Mouse (Mus musculus): ENCODE results near the gene Casp9. TPM values are rescaled to one million over a fixed set of nuclear protein-coding genes. Genes with fewer than 3 reads are reported as not detected.
"Not testable (repeated sequence)": the region's sequence is repeated elsewhere in the genome, so short reads cannot be mapped to it uniquely, and the experiment has no call there.

Gene Casp9
- polyA plus RNA-seq, 1 experiment = 21.6 TPM

GRCm38 (mm10) chr4:141771823-141772222 is 21.6 kb upstream of the Casp9 start:
- H3K4me1 ChIP-seq (ENCODE audit: control insufficient read depth, insufficient read depth, low read length) = 0 out of 2 replicates have a peak, but pooled peaks cover 2% of the 10 kb centered on the region
- no peak for TF ChIP-seq CTCF (IDR thresholded peaks at IDR 0.05; ENCODE audit: extremely low read depth, insufficient read depth, low read length)
- TF ChIP-seq POLR2A (IDR thresholded peaks at IDR 0.05; ENCODE audit: extremely low read depth, insufficient read depth, low read length) = no peak
- no peak overlapping the region for H3K27ac ChIP-seq (ENCODE audit: insufficient read depth, low read length)
- H3K4me3 ChIP-seq (ENCODE audit: insufficient read depth, low read length) = no peak overlapping the region

GRCm38 (mm10) chr4:141773019-141773418 is 20.4 kb upstream of the Casp9 start:
- H3K27ac ChIP-seq (ENCODE audit: insufficient read depth, low read length); H3K4me3 ChIP-seq (ENCODE audit: insufficient read depth, low read length); H3K4me1 ChIP-seq (ENCODE audit: control insufficient read depth, insufficient read depth, low read length): not testable (repeated sequence)

- no peak overlapping the region for H3K4me3 ChIP-seq (ENCODE audit: insufficient read depth, low read length)
- H3K4me1 ChIP-seq (ENCODE audit: control insufficient read depth, insufficient read depth, low read length) = peaks cover 8% of the 10 kb centered on the region
- H3K27ac ChIP-seq (ENCODE audit: insufficient read depth, low read length) = peak overlapping the region; percentile 68; the same call in 1 of the 2 replicates
- TF ChIP-seq CTCF (IDR thresholded peaks at IDR 0.05; ENCODE audit: extremely low read depth, insufficient read depth, low read length) = no peak
- TF ChIP-seq POLR2A (IDR thresholded peaks at IDR 0.05; ENCODE audit: extremely low read depth, insufficient read depth, low read length) = no peak
Measured at GRCm38 (mm10) chr4:141779828-141780227, 13.6 kb upstream of the Casp9 start.

GRCm38 (mm10) chr4:141781201-141781985 is 12.0 kb upstream of the Casp9 start:
- no peak overlapping the region for H3K4me3 ChIP-seq (ENCODE audit: insufficient read depth, low read length)
- TF ChIP-seq CTCF (IDR thresholded peaks at IDR 0.05; ENCODE audit: extremely low read depth, insufficient read depth, low read length) = no peak
- no peak for TF ChIP-seq POLR2A (IDR thresholded peaks at IDR 0.05; ENCODE audit: extremely low read depth, insufficient read depth, low read length)
- H3K4me1 ChIP-seq (ENCODE audit: control insufficient read depth, insufficient read depth, low read length) = peaks cover 11% of the 10 kb centered on the region
- no peak overlapping the region for H3K27ac ChIP-seq (ENCODE audit: insufficient read depth, low read length)

GRCm38 (mm10) chr4:141784835-141785234 is 8.6 kb upstream of the Casp9 start:
- Histone ChIP-seq H3K27ac (ENCODE audit: insufficient read depth, low read length) (no peak overlapping the region), H3K4me3 (ENCODE audit: insufficient read depth, low read length) (no peak overlapping the region), H3K4me1 (ENCODE audit: control insufficient read depth, insufficient read depth, low read length) (peaks cover 8% of the 10 kb centered on the region)
- TF ChIP-seq POLR2A (IDR thresholded peaks at IDR 0.05; ENCODE audit: extremely low read depth, insufficient read depth, low read length) (no peak), CTCF (IDR thresholded peaks at IDR 0.05; ENCODE audit: extremely low read depth, insufficient read depth, low read length) (no peak; the same call in 1 of the 2 replicates)

GRCm38 (mm10) chr4:141786141-141786540 is 7.3 kb upstream of the Casp9 start:
- no peak overlapping the region for H3K4me3 ChIP-seq (ENCODE audit: insufficient read depth, low read length)
- no peak for TF ChIP-seq CTCF (IDR thresholded peaks at IDR 0.05; ENCODE audit: extremely low read depth, insufficient read depth, low read length)
- TF ChIP-seq POLR2A (IDR thresholded peaks at IDR 0.05; ENCODE audit: extremely low read depth, insufficient read depth, low read length) = no peak
- no peak overlapping the region for H3K27ac ChIP-seq (ENCODE audit: insufficient read depth, low read length)
- peaks cover 6% of the 10 kb centered on the region for H3K4me1 ChIP-seq (ENCODE audit: control insufficient read depth, insufficient read depth, low read length)

GRCm38 (mm10) chr4:141787046-141787445 is 6.4 kb upstream of the Casp9 start:
- Histone ChIP-seq H3K27ac (ENCODE audit: insufficient read depth, low read length) (no peak overlapping the region), H3K4me1 (ENCODE audit: control insufficient read depth, insufficient read depth, low read length) (peaks cover 4% of the 10 kb centered on the region), H3K4me3 (ENCODE audit: insufficient read depth, low read length) (no peak overlapping the region)
- TF ChIP-seq CTCF (IDR thresholded peaks at IDR 0.05; ENCODE audit: extremely low read depth, insufficient read depth, low read length) = no peak
- TF ChIP-seq POLR2A (IDR thresholded peaks at IDR 0.05; ENCODE audit: extremely low read depth, insufficient read depth, low read length) = no peak

GRCm38 (mm10) chr4:141787462-141787861 is 6.0 kb upstream of the Casp9 start:
- Histone ChIP-seq H3K27ac (ENCODE audit: insufficient read depth, low read length) (no peak overlapping the region), H3K4me3 (ENCODE audit: insufficient read depth, low read length) (no peak overlapping the region), H3K4me1 (ENCODE audit: control insufficient read depth, insufficient read depth, low read length) (peaks cover 4% of the 10 kb centered on the region)
- no peak for TF ChIP-seq POLR2A (IDR thresholded peaks at IDR 0.05; ENCODE audit: extremely low read depth, insufficient read depth, low read length)
- no peak for TF ChIP-seq CTCF (IDR thresholded peaks at IDR 0.05; ENCODE audit: extremely low read depth, insufficient read depth, low read length)

- H3K27ac ChIP-seq (ENCODE audit: insufficient read depth, low read length) = no peak overlapping the region
- H3K4me3 ChIP-seq (ENCODE audit: insufficient read depth, low read length) = peak overlapping the region; percentile 7
- TF ChIP-seq CTCF (IDR thresholded peaks at IDR 0.05; ENCODE audit: extremely low read depth, insufficient read depth, low read length) (no peak), POLR2A (IDR thresholded peaks at IDR 0.05; ENCODE audit: extremely low read depth, insufficient read depth, low read length) (no peak)
- peaks cover 2% of the 10 kb centered on the region for H3K4me1 ChIP-seq (ENCODE audit: control insufficient read depth, insufficient read depth, low read length)
Measured at GRCm38 (mm10) chr4:141789564-141790218, 3.7 kb upstream of the Casp9 start.

- no peak within 1 kb of the TSS for H3K27ac ChIP-seq (ENCODE audit: insufficient read depth, low read length)
- no peak for TF ChIP-seq CTCF (IDR thresholded peaks at IDR 0.05; ENCODE audit: extremely low read depth, insufficient read depth, low read length)
- TF ChIP-seq POLR2A (IDR thresholded peaks at IDR 0.05; ENCODE audit: extremely low read depth, insufficient read depth, low read length) = peak; percentile 71
Measured at GRCm38 (mm10) chr4:141790524-141790990, 2.9 kb upstream of the Casp9 start, which contains the start of gene Dnajc16. Gene Dnajc16, minus strand, starts transcription at chr4:141790931.

More at GRCm38 (mm10) chr4:141790524-141790990, 2.9 kb upstream of the Casp9 start, which contains the start of gene Dnajc16:
- H3K4me1 ChIP-seq (ENCODE audit: control insufficient read depth, insufficient read depth, low read length) = peaks cover 2% of the 10 kb centered on the region
- H3K4me3 ChIP-seq (ENCODE audit: insufficient read depth, low read length) = peak within 1 kb of the TSS; percentile 7

Data from cortical plate, adult 2 months (tissue).